In the genomic region with DNA sequence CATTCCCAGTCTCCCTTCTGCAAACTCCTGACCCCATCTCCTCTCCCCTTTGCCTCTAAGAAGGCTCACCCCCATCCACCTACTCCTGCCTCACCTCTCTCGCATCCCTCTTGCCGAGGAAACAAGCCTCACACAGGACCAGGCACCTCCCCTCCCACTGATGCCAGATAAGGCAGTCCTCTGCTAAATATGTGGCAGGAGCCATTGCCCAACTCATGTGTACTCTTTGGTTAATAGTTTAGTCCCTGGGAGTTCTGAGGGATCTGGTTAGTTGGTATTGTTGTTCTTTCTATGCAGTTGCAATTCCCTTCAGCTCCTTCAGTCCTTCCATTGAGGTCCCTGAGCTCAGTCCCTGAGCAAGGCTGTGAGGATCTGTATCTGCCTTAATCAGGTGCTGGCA, we compare ENCODE assay signal across 28 mouse cellular contexts.
DNase-seq lines count a peak whose midpoint lies in the region; ATAC-seq and TF ChIP-seq lines count a peak whose summit lies in the region.
"Had no signal": no experiment of that assay in that cellular context is flagged by ENCODE, and none has a peak within 500 bp of the region (broad histone marks: within the 10 kb centered on the region; RNA-seq: fewer than 3 reads in every experiment).

No protein-coding gene starts in this region.

- H3K4me3 ChIP-seq in liver, embryonic 11.5 days (ENCODE audit: low read depth, low read length), result no peak overlapping the region
- no peak overlapping the region for H3K4me3 ChIP-seq in liver, embryonic 14.5 days (ENCODE audit: insufficient read depth in 1 of 2, low read depth in 2 of 2, low read length in 2 of 2)
- no peak overlapping the region for H3K4me3 ChIP-seq in liver, postnatal 0 days (ENCODE audit: low read depth, low read length)
- H3K4me3 ChIP-seq: embryonic facial prominence, embryonic 10.5 days; embryonic facial prominence, embryonic 13.5 days; erythroblast, embryonic 14.5 days; forebrain, embryonic 13.5 days; heart, adult 2 months; heart, embryonic 10.5 days; heart, embryonic 13.5 days; hindbrain, embryonic 12.5 days; hindbrain, embryonic 15.5 days had no signal

- no peak for TF ChIP-seq CTCF in liver, embryonic 14.5 days (IDR thresholded peaks at IDR 0.05; ENCODE audit: low read depth)
- TF ChIP-seq CTCF in liver, postnatal 0 days (IDR thresholded peaks at IDR 0.05; ENCODE audit: low read depth), result no peak

- no peak for TF ChIP-seq EP300 in liver, embryonic 14.5 days (IDR thresholded peaks at IDR 0.05; ENCODE audit: low read depth)
- TF ChIP-seq EP300 in liver, postnatal 0 days (IDR thresholded peaks at IDR 0.05; ENCODE audit: low read depth), result no peak

- no peak overlapping the region for H3K9ac ChIP-seq in liver, embryonic 11.5 days (ENCODE audit: low read depth, low read length)
- H3K9ac ChIP-seq in liver, embryonic 14.5 days (replicated peaks), result no peak overlapping the region
- no peak overlapping the region for H3K9ac ChIP-seq in liver, postnatal 0 days (replicated peaks)
- H3K9ac ChIP-seq: embryonic facial prominence, embryonic 13.5 days; forebrain, embryonic 13.5 days; heart, embryonic 13.5 days; hindbrain, embryonic 12.5 days; hindbrain, embryonic 15.5 days had no signal

- H3K4me1 ChIP-seq in liver, embryonic 11.5 days (replicated peaks; ENCODE audit: control insufficient read depth, insufficient read depth, low read length), result no peaks in the 10 kb centered on the region
- no peaks in the 10 kb centered on the region; a peak in 1 of 4 replicates for H3K4me1 ChIP-seq in liver, embryonic 14.5 days (replicated peaks; ENCODE audit: control insufficient read depth in 2 of 2, insufficient read depth in 2 of 2, low read length in 1 of 2)
- H3K4me1 ChIP-seq in liver, postnatal 0 days (ENCODE audit: insufficient read depth), result peaks cover 2% of the 10 kb centered on the region; the same call in 1 of the 2 replicates
- H3K4me1 ChIP-seq: embryonic facial prominence, embryonic 13.5 days; forebrain, embryonic 13.5 days; heart, embryonic 10.5 days; heart, embryonic 13.5 days; hindbrain, embryonic 12.5 days; hindbrain, embryonic 15.5 days had no signal

- peak; percentile 47 for ATAC-seq in liver, embryonic 11.5 days (replicated peaks; ENCODE audit: low FRiP score)
- peak; percentile 37; the same call in 1 of the 2 replicates for ATAC-seq in liver, embryonic 14.5 days (ENCODE audit: insufficient read depth)
- peak; percentile 84 for ATAC-seq in liver, postnatal 0 days
- ATAC-seq in megakaryocyte, adult 5-6 weeks (ENCODE audit: poor library complexity, severe bottlenecking), result no peak
- ATAC-seq: CD4-positive, CD25-positive, alpha-beta regulatory T cell, adult 4 months; forebrain, embryonic 13.5 days; forebrain, embryonic 16.5 days had no signal

- H3K36me3 ChIP-seq in liver, embryonic 11.5 days (ENCODE audit: control insufficient read depth, insufficient read depth, low read length), result no peaks in the 10 kb centered on the region
- H3K36me3 ChIP-seq in liver, embryonic 14.5 days (replicated peaks; ENCODE audit: control insufficient read depth, insufficient read depth, low read depth), result no peaks in the 10 kb centered on the region
- no peaks in the 10 kb centered on the region for H3K36me3 ChIP-seq in liver, postnatal 0 days (replicated peaks; ENCODE audit: insufficient read depth, low read length)
- H3K36me3 ChIP-seq: embryonic facial prominence, embryonic 10.5 days; embryonic facial prominence, embryonic 13.5 days; heart, embryonic 10.5 days; heart, embryonic 13.5 days; hindbrain, embryonic 12.5 days; hindbrain, embryonic 15.5 days had no signal

- no peak overlapping the region for H3K27ac ChIP-seq in liver, embryonic 11.5 days (ENCODE audit: low read depth, low read length)
- H3K27ac ChIP-seq in liver, embryonic 14.5 days, result no peak overlapping the region
- H3K27ac ChIP-seq in liver, postnatal 0 days (ENCODE audit: low read depth), result no peak overlapping the region
- H3K27ac ChIP-seq: embryonic facial prominence, embryonic 10.5 days; embryonic facial prominence, embryonic 13.5 days; forebrain, embryonic 13.5 days; heart, adult 2 months; heart, embryonic 10.5 days; heart, embryonic 13.5 days; hindbrain, embryonic 12.5 days; hindbrain, embryonic 15.5 days had no signal

- no peak overlapping the region for H3K4me2 ChIP-seq in liver, embryonic 11.5 days
- no peak overlapping the region for H3K4me2 ChIP-seq in liver, embryonic 14.5 days (ENCODE audit: low read depth)
- H3K4me2 ChIP-seq in liver, postnatal 0 days (ENCODE audit: low read depth, low read length), result no peak overlapping the region
- H3K4me2 ChIP-seq: embryonic facial prominence, embryonic 13.5 days; forebrain, embryonic 13.5 days; heart, embryonic 13.5 days; hindbrain, embryonic 12.5 days; hindbrain, embryonic 15.5 days had no signal

- no peaks in the 10 kb centered on the region for H3K9me3 ChIP-seq in liver, embryonic 11.5 days (ENCODE audit: control insufficient read depth, low read length)
- H3K9me3 ChIP-seq in liver, embryonic 14.5 days (ENCODE audit: control insufficient read depth, low read length), result no peaks in the 10 kb centered on the region
- no peaks in the 10 kb centered on the region for H3K9me3 ChIP-seq in liver, postnatal 0 days (ENCODE audit: low read length)
- H3K9me3 ChIP-seq: embryonic facial prominence, embryonic 10.5 days; embryonic facial prominence, embryonic 13.5 days; forebrain, embryonic 13.5 days; heart, embryonic 10.5 days; heart, embryonic 13.5 days; hindbrain, embryonic 12.5 days; hindbrain, embryonic 15.5 days had no signal

- peak; percentile 1 for DNase-seq in 416B (ENCODE audit: low read depth)
- DNase-seq in liver, embryonic 11.5 days (ENCODE audit: low spot score), result no peak
- DNase-seq in liver, embryonic 14.5 days (ENCODE audit: low read depth in 3 of 3, low spot score in 3 of 3), result no peak
- DNase-seq in liver, postnatal 0 days, result peak; percentile 19
- no peak for DNase-seq in spleen, adult 12 weeks (ENCODE audit: low spot score)
- DNase-seq in B cell, adult 2 months, result no peak
- DNase-seq: adrenal gland, adult 2 months; adrenal gland, postnatal 14 days; cerebellum, adult 11-12 months; cerebellum, adult 8-10 months; cerebellum, postnatal 10 days; cerebellum, postnatal 36 days; embryo, embryonic 11 days; gastrocnemius, postnatal 10 days; gastrocnemius, postnatal 36 days; heart, adult 2 months; heart, postnatal 14 days had no signal

- 70% methylated on average over 2 of the region's 2 CpGs for WGBS in liver, embryonic 11.5 days
- WGBS in liver, embryonic 14.5 days (ENCODE audit: insufficient replicate concordance), result 51% methylated on average over 2 of the region's 2 CpGs
- 45% methylated on average over 2 of the region's 2 CpGs for WGBS in liver, postnatal 0 days (ENCODE audit: insufficient replicate concordance)

- no peaks in the 10 kb centered on the region for H3K27me3 ChIP-seq in liver, embryonic 11.5 days (replicated peaks; ENCODE audit: control insufficient read depth, insufficient read depth, low read length)
- H3K27me3 ChIP-seq in liver, embryonic 14.5 days (ENCODE audit: control insufficient read depth, insufficient read depth, low read length), result no peaks in the 10 kb centered on the region
- no peaks in the 10 kb centered on the region for H3K27me3 ChIP-seq in liver, postnatal 0 days (ENCODE audit: insufficient read depth, low read length)
- H3K27me3 ChIP-seq: embryonic facial prominence, embryonic 13.5 days; forebrain, embryonic 13.5 days; heart, embryonic 13.5 days; hindbrain, embryonic 12.5 days; hindbrain, embryonic 15.5 days had no signal

Comparison
In these comparisons a context has a peak if more than half of its experiments do, and no peak if none do; other contexts are left out.
1. DNase-seq: peak in 416B (single experiment) and liver, postnatal 0 days (single experiment); none in liver, embryonic 11.5 days (single experiment), liver, embryonic 14.5 days (0 of 3), spleen, adult 12 weeks (single experiment) and B cell, adult 2 months (0 of 2).